Mouse (Mus musculus) ES-E14 (cell line): ENCODE measurements around the gene Cacna1e.

Experiments
- HCFC1 ChIP-seq: IDR thresholded peaks from 2 replicates; pipeline ENCODE4 v1.6.1; 2012; ENCODE audit warnings: low read length, inconsistent platforms, borderline replicate concordance; ENCODE audit not compliant: insufficient read depth
- MAFK ChIP-seq: IDR thresholded peaks from 2 replicates; pipeline ENCODE4 v1.6.1; 2014; ENCODE audit warnings: mild to moderate bottlenecking, low read depth, low read length, inconsistent platforms; ENCODE audit not compliant: insufficient read depth
- ZC3H11A ChIP-seq: IDR thresholded peaks from 2 replicates; pipeline ENCODE4 v1.6.1; 2012; ENCODE audit warnings: low read depth, mild to moderate bottlenecking, inconsistent platforms, low read length, borderline replicate concordance

DNA sequence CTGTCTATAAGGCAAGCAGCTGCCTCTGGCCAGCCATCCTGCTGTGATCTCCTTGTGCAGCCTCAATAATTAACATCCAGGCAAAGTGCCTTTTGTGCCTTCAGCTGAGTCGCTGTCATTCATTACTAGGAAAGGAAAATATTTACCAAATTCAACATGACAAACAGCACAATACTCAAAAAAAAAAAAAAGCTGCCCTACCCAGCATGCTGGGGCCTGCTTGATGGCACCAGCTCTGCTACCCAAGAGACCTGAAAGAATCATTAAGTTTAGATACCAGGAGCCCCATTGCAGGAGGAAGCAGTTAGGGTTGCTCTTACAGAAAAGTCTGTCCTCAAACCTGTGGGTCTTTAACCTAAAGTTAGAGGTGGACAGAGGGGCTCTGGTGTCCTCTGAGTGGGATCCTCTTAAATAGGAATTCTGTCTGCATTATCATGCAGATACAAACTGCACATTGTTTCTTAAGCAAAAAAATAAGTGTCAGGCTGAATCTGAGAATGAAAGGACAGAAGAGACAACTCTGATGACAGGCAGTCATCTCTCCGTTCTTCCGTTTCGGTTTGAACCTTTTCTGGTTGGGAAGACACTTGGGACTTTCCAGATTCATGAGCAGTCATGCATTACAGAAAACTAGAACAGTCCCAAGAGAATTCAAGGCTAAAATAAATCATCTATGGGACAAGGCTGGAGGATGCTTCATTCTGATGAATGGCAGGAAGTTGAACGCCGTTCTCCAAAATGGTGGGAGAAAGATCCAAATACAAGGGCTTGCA, 33.6 kb downstream of the Cacna1e start:
- TF ChIP-seq HCFC1 = no peak
- TF ChIP-seq MAFK = no peak
- no peak for TF ChIP-seq ZC3H11A
